Mouse (Mus musculus) bone marrow macrophage, adult 2 months (primary cell): Measurements from ENCODE around the gene Tdp2.

ENCODE experiments used
- CTCF ChIP-seq: IDR thresholded peaks from 2 replicates; pipeline ENCODE4 v1.5.1; 2012; ENCODE audit warnings: low read depth, mild to moderate bottlenecking, low read length, moderate library complexity
- POLR2A ChIP-seq: IDR thresholded peaks from 2 replicates; pipeline ENCODE4 v1.6.1; 2012; ENCODE audit warnings: mild to moderate bottlenecking, low read depth, low read length, borderline replicate concordance

DNA sequence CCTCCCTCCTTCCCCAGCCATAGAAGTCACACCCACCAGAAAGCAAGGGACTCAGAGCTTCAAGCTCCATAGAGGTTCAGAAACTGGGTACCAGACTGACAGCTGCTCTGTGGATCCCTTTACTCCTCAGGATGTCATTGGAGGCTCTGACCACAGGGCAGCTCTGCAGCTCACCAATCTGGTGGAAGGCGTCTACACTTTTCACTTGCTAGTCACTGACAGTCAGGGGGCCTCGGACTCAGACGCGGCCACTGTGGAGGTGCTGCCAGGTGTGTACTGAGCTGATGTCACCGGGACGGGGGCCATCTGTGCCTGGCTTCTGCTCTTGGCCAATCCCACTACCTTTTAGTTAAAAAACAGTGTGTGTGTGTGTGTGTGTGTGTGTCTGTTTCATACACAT, 50.9 kb downstream of the Tdp2 start:
- no peak for TF ChIP-seq CTCF
- TF ChIP-seq POLR2A = no peak
